Mouse (Mus musculus) liver, embryonic 11.5 days (tissue): ENCODE measurements around the gene Col23a1. TPM values are rescaled to one million over a fixed set of nuclear protein-coding genes. Genes with fewer than 3 reads are reported as not detected.
"Not testable (repeated sequence)": the region's sequence is repeated elsewhere in the genome, so short reads cannot be mapped to it uniquely, and the experiment has no call there.

Source experiments
- ATAC-seq: fragments of 200-750 bp; cut with Nextera tagmentation; replicated peaks from 2 replicates; pipeline ENCODE4 v1.8.0; 2017; ENCODE audit warnings: moderate number of reproducible peaks, mild to moderate bottlenecking, moderate TSS enrichment, moderate library complexity; ENCODE audit not compliant: low FRiP score
- DNase-seq: peaks from one replicate; pipeline ENCODE4 v3.0.0-alpha.2; 2017; ENCODE audit warnings: low spot score
- H3K27ac ChIP-seq: fragments of 300-500 bp; sonication (generic); 2 replicates; pipeline ENCODE4 v1.5.1; 2014; ENCODE audit warnings: mild to moderate bottlenecking, low read depth, low read length, control low read depth
- H3K27me3 ChIP-seq: fragments of 300-500 bp; sonication (generic); replicated peaks from 2 replicates; pipeline ENCODE4 v1.6.1; 2014; ENCODE audit warnings: low read length, mixed read lengths; ENCODE audit not compliant: control insufficient read depth, insufficient read depth
- H3K36me3 ChIP-seq: fragments of 300-500 bp; sonication (generic); 2 replicates; pipeline ENCODE4 v1.6.1; 2014; ENCODE audit warnings: mild to moderate bottlenecking, low read length, moderate library complexity, mixed read lengths; ENCODE audit not compliant: control insufficient read depth, insufficient read depth
- H3K4me1 ChIP-seq: fragments of 300-500 bp; sonication (generic); replicated peaks from 2 replicates; pipeline ENCODE4 v1.6.1; 2014; ENCODE audit warnings: low read length, mixed read lengths; ENCODE audit not compliant: control insufficient read depth, insufficient read depth
- H3K4me2 ChIP-seq: fragments of 300-500 bp; sonication (generic); 2 replicates; pipeline ENCODE4 v1.6.1; 2014; ENCODE audit warnings: mild to moderate bottlenecking, control low read depth, moderate library complexity
- H3K4me3 ChIP-seq: fragments of 300-500 bp; sonication (generic); 2 replicates; pipeline ENCODE4 v1.5.1; 2014; ENCODE audit warnings: low read depth, low read length, control low read depth
- H3K9ac ChIP-seq: fragments of 300-500 bp; sonication (generic); 2 replicates; pipeline ENCODE4 v1.6.1; 2014; ENCODE audit warnings: low read depth, low read length, control low read depth
- H3K9me3 ChIP-seq: fragments of 300-500 bp; sonication (generic); 2 replicates; pipeline ENCODE4 v1.6.1; 2016; ENCODE audit warnings: low read length, inconsistent platforms, mixed read lengths; ENCODE audit not compliant: control insufficient read depth
- WGBS: fragments of 180-500 bp; shearing (Covaris S2); extraction: QIAGEN DNeasy Blood & Tissue Kit; methylation state at CpG from one replicate; pipeline ENCODE4 v1.1.7; 2014; 5-methylcytosine and 5-hydroxymethylcytosine counted together
- polyA plus RNA-seq: library from polyadenylated mRNA; unstranded; fragments of >200 nt; fragmentation: Nextera tagmentation; extraction: Ambion mirVana; gene quantifications from 2 replicates; pipeline ENCODE4 v1.2.1, GENCODE M21; 2014

Col23a1 gene
- polyA plus RNA-seq, 1 experiment from 2014 or later: 2.0 TPM

- H3K4me3 ChIP-seq: peak overlapping the region; percentile 27
- H3K9ac ChIP-seq: peak overlapping the region; percentile 46
- peak overlapping the region; percentile 60 for H3K4me2 ChIP-seq
Observed at GRCm38 (mm10) chr11:51609266-51609909, 319.7 kb downstream of the Col23a1 start.

GRCm38 (mm10) chr11:51609940-51610339 lies 320.2 kb downstream of the Col23a1 start:
- Histone ChIP-seq H3K4me1 (peaks cover 23% of the 10 kb centered on the region), H3K4me2 (peak overlapping the region; percentile 60), H3K27ac (peak overlapping the region; percentile 98)
- DNase-seq, H3K27me3 ChIP-seq, H3K9ac ChIP-seq, ATAC-seq, H3K9me3 ChIP-seq, H3K4me3 ChIP-seq, H3K36me3 ChIP-seq: not testable (repeated sequence)
- 66% methylated on average over 5 of the region's 5 CpGs for WGBS

More at GRCm38 (mm10) chr11:51609266-51609909, 319.7 kb downstream of the Col23a1 start:
- H3K9me3 ChIP-seq: no peaks in the 10 kb centered on the region
- ATAC-seq: peak; percentile 71
- 36% methylated on average over 3 of the region's 3 CpGs for WGBS
- peaks cover 10% of the 10 kb centered on the region for H3K36me3 ChIP-seq
- peaks cover 27% of the 10 kb centered on the region for H3K4me1 ChIP-seq
- H3K27me3 ChIP-seq: no peaks in the 10 kb centered on the region
- no peak for DNase-seq
- peak overlapping the region; percentile 98 for H3K27ac ChIP-seq

DNA sequence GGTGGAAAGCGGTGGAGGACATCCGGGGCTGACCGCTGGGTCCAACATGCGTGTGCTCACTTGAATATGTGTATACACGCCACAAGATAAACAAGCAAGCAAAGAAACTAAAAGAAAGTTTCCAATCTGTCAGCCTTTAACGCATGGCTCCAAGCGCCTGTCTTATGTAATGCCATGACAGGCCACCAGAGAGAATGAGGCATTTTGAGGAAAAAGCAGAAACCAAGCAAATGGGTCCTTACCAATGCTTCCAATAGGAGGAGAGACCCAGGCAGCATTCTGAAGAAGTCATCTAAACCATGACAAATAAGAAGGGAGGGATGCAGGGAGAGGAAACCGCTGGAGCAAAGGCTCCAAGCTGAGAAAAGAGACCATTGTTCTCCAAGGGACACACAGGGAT lies 324.5 kb downstream of the Col23a1 start:
- no peaks in the 10 kb centered on the region for H3K27me3 ChIP-seq
- DNase-seq: no peak
- H3K36me3 ChIP-seq: no peaks in the 10 kb centered on the region
- 87% methylated on average over 8 of the region's 8 CpGs for WGBS
- no peak overlapping the region for H3K9ac ChIP-seq
- no peak overlapping the region for H3K4me3 ChIP-seq
- no peak overlapping the region for H3K27ac ChIP-seq
- no peaks in the 10 kb centered on the region for H3K9me3 ChIP-seq
- ATAC-seq: no peak
- no peak overlapping the region for H3K4me2 ChIP-seq
- peaks cover 14% of the 10 kb centered on the region for H3K4me1 ChIP-seq

DNA sequence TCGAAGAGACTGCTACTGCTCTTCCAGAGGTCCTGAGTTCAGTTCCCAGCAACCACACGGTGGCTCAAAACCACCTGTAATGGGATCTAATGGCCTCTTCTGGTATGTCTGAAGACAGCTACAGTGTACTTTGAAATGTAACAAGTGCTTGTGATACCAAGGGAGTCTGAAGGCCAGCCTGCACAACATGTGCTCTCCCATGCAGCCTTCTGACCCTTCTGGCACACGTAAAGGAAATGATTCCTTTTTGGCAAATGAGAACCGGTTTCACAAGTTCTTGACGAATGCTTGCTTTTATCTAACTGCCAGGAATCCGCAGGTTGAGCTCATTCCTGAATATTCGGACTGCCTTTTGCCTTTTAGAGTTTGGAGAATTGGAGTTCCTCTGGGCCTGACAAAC lies 325.4 kb downstream of the Col23a1 start:
- peak overlapping the region; percentile 71 for H3K9ac ChIP-seq
- peak overlapping the region; percentile 63 for H3K4me2 ChIP-seq
- H3K4me3 ChIP-seq: peak overlapping the region; percentile 33
- H3K27me3 ChIP-seq: no peaks in the 10 kb centered on the region
- DNase-seq (no peak), ATAC-seq (no peak)
- peak overlapping the region; percentile 77 for H3K27ac ChIP-seq
- H3K36me3 ChIP-seq: no peaks in the 10 kb centered on the region
- peaks cover 9% of the 10 kb centered on the region for H3K4me1 ChIP-seq
- WGBS: 37% methylated on average over 7 of the region's 7 CpGs
- H3K9me3 ChIP-seq: no peaks in the 10 kb centered on the region

DNA sequence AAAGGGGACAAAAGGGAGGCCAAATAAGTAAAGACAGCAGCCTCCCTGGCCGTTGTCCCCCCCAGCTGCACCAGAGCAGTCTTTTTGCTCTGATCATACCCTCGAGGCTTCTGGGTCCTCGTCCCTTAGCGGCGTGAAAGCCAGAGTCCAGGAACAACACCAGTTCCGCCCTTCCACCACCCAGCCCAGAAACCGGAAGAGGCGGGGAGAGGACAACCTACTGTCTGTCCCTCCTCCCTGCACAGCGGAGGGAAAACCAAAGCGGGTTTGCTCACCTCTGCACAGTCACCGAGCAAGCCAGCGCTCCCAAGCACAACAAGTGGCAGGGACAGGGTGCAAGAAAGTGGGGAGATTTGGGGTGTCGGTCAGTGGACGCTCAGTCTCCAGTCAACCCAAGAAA lies 325.9 kb downstream of the Col23a1 start:
- ATAC-seq (peak; percentile 83), DNase-seq (peak; percentile 83)
- Histone ChIP-seq H3K4me3 (peak overlapping the region; percentile 33), H3K9me3 (no peaks in the 10 kb centered on the region), H3K27me3 (no peaks in the 10 kb centered on the region), H3K4me1 (peaks cover 10% of the 10 kb centered on the region), H3K9ac (peak overlapping the region; percentile 71), H3K36me3 (no peaks in the 10 kb centered on the region), H3K27ac (peak overlapping the region; percentile 77), H3K4me2 (peak overlapping the region; percentile 63)
- WGBS: under 1% methylated on average over 14 of the region's 14 CpGs

- not testable (repeated sequence) for ATAC-seq, H3K27me3 ChIP-seq
Observed at GRCm38 (mm10) chr11:51616113-51616512, 326.4 kb downstream of the Col23a1 start.

GRCm38 (mm10) chr11:51617693-51618092 lies 328.0 kb downstream of the Col23a1 start:
- 4% methylated on average over 4 of the region's 4 CpGs for WGBS

More at GRCm38 (mm10) chr11:51616113-51616512, 326.4 kb downstream of the Col23a1 start:
- Histone ChIP-seq H3K27ac (peak overlapping the region; percentile 77), H3K9ac (peak overlapping the region; percentile 71), H3K4me1 (peaks cover 15% of the 10 kb centered on the region), H3K4me2 (peak overlapping the region; percentile 63), H3K4me3 (peak overlapping the region; percentile 33; the same call in 1 of the 2 replicates)
- H3K36me3 ChIP-seq, DNase-seq, H3K9me3 ChIP-seq: not testable (repeated sequence)
- WGBS: 86% methylated on average over 7 of the region's 7 CpGs

DNA sequence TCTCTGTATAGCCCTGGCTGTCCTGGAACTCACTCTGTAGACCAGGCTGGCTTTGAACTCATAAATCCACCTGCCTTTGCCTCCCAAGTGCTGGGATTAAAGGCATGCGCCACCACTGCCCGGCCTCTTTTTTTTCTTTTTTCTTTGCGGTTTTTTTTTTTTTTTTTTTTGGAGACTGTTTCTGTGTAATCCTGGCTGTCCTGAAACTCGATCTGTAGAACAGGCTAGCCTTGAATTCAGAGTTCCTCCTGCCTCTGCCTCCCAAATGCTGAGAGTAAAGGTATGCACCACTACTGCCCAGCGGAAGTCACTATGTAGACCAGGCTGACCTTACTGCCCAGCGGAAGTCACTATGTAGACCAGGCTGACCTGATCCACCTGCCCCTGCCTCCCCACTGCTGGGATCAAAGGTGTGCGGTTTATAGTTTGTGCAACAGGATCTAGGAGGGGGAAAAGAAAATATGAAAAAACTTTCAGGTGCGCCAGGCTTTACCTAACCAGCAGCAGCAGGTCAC lies 329.2 kb downstream of the Col23a1 start:
- Histone ChIP-seq H3K27ac (0 out of 2 replicates have a peak overlapping the region, but pooled peaks have one; percentile 28), H3K36me3 (peaks cover 24% of the 10 kb centered on the region), H3K4me1 (peaks cover 21% of the 10 kb centered on the region), H3K4me2 (peak overlapping the region; percentile 90), H3K9me3 (no peaks in the 10 kb centered on the region), H3K27me3 (no peaks in the 10 kb centered on the region), H3K4me3 (peak overlapping the region; percentile 80), H3K9ac (peak overlapping the region; percentile 44; the same call in 1 of the 2 replicates)
- ATAC-seq (peak; percentile 30), DNase-seq (no peak)
- WGBS: 35% methylated on average over 8 of the region's 8 CpGs

More at GRCm38 (mm10) chr11:51617693-51618092, 328.0 kb downstream of the Col23a1 start:
- Histone ChIP-seq H3K4me2 (no peak overlapping the region), H3K27me3 (no peaks in the 10 kb centered on the region), H3K9me3 (no peaks in the 10 kb centered on the region), H3K4me1 (peaks cover 21% of the 10 kb centered on the region), H3K27ac (no peak overlapping the region), H3K36me3 (peaks cover 11% of the 10 kb centered on the region; the same call in 1 of the 2 replicates), H3K4me3 (no peak overlapping the region), H3K9ac (no peak overlapping the region)
- no peak for ATAC-seq
- DNase-seq: no peak
